Mouse (Mus musculus) 416B (cell line): ENCODE data around the gene Dram2.
"Not testable (repeated sequence)": the region's sequence is repeated elsewhere in the genome, so short reads cannot be mapped to it uniquely, and the experiment has no call there.

Source experiments
- DNase-seq: peaks from one replicate; pipeline ENCODE4 v3.0.0; 2011; ENCODE audit warnings: low read depth

Gene Dram2

DNA sequence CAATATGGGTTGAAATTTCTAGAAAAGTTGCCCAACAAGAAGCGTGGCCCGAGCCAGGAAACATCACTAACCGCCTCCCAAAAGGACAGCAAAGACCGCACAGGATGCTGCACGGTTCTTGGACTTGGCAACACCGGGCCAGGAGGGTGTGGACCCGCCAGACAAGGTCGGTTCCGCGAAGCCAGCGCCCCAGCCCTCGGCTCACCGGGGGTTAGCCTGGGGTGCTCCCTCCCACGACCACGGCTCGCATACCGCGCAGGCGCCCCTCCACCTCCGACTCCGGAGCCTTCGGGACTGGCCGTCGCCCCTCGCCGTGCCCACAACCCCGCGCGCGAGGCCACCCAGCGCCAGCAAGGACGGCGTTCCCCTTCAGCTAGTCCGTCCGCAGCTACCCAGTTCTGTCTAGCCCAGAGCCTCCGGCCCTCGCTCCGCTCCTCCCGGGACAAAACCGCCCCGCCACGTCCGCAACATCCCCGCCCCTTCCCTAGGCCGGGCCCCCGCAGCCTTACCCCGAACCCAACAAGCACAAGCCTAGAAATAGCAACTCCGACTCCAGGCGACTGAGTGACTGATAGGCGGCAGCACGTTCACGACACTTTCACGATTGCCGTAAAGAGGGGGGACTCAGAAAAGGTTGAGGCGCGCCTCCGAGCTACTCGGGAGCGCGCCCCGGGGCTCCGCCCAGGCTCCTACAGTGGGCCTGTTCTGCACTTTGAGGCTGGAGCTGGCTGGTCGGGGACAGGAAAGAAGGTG lies at the start of gene Dram2, which contains the start of gene Cept1:
Gene Dram2, plus strand, starts transcription at position 628 of the 753 bp plus-strand sequence.
Gene Cept1, minus strand, starts transcription at position 632 of the 753 bp plus-strand sequence.
- DNase-seq = peak; percentile 98

DNA sequence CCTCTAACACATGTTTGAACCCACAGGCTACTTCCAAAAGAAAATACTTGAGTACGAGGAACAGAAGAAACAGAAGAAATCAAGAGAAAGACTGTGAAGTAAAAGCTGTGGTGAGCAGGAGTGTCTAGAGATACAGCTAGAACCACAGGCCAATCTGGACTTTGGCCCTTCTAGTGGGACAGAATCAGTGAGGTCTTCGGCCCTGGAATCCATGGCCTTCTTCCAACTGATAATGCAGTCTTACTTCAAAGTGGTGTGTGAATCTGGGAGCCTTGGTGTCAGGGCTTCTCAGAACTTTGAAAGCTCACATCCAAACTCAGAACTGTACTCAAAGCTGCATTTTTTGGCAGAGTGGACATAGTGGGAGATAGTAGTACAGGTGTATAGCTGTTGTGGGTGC lies 47.1 kb upstream of the Dram2 start:
- DNase-seq = no peak

DNA sequence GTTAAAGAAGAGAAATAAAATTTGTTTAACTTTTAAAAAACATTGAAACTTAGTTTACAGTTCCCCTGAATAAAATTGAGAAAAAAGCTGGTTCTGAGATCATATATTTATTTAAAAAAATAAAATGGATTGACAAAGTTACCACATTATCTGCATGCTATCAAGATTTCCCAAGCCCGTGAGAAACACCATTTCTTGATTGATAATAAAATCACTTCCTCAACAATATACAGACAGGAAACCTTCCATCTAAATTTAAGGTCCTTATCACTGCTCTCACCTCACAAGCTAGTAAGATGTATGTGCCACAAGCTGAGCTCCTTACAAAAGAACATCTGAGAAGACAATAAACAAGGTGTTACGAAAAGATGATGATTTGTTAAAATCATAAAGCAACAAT lies 44.7 kb upstream of the Dram2 start:
- DNase-seq = no peak

- DNase-seq = no peak
Observed at GRCm38 (mm10) chr3:106510669-106511068, 36.9 kb upstream of the Dram2 start.

DNA sequence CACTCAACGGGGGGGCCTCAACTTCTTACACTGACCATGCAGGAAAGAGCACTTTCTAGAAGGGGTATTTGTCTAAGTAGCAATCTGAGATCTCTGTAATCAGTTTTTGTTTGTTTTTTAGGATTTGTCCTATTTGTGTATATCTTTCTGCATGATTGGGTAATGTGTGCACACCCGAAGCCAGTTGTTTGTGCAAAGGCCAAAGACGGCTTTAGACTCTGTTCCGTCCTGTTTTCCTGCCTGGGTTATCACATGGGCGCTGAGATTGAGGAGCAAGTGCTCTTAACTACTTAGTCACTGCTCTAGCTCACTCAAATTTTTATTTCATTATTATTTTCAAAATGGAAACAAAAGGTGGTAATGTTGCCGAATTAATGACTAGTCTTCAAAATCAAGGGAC lies 32.6 kb upstream of the Dram2 start:
- no peak for DNase-seq

DNA sequence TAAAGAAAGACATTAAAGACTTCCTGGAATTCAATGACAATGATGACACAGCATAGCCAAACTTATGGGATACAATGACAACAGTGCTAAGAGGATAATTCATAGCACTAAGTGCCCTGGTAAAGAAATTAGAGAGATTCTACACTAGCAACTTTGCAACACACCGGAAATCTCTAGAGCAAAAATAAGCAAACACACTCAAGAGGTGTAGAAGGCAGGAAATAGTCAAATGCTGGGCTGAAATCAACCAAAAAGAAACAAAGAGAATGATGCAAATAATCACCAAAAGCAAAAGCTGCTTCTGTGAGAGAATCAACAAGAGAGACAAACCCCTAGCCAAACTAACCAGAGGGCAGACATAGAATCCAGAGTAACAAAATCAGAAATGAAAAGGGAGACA lies 24.9 kb upstream of the Dram2 start:
- DNase-seq = no peak

DNA sequence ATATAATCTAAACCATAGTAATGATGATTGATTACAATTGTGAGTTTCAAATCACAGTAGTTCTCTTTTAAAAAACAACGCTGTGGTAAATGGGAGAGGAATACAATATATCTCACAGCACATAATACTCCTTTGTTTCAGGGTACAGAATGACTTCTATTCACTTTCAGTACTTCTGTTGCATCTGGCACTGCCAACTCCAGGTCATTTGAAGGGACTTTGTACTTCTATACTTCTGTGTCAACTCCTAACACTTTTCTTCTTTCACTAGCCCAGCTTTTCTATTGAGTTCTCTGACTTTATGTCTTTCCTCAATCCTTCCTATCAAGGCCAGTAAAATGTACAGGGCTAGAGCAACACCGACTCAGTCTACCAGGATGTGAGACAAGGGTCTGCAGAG lies 21.2 kb upstream of the Dram2 start:
- no peak for DNase-seq

DNA sequence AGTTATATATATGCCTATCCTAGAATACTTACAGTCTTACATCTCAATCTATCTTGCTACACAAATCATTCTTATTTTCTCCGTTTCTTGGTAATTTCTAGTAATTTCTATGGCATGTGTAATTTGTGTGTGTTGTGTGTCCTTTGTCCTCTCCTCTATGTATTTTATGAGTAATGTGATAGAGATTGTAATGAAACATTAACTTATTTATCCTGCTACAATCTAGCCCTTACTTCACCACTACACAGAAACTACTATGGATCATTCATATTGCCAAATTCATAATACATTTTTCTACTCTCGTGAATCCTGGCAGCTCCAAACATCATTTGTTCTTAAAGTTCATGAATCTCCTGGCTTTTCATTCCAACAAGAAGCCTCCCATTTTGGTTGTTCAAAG lies 19.6 kb upstream of the Dram2 start:
- no peak for DNase-seq

DNA sequence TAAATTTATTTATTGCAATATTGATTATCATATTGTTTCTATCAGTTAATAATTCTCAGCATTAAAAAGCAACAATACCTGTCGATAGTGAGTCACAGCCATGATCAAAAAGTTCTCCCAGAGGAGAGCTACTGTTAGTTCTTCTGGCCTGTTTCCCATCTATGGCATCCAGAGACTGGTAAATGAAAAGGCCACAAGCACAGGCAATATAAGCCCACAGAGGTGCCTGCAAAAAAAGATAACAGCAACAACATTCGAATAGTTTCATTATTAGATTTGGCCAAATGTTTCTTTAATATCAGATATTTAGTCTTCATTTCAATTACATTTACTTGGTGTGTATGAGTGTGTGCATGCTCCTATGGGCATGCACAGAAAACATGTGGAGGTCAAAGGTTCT lies 14.3 kb upstream of the Dram2 start:
- no peak for DNase-seq

DNA sequence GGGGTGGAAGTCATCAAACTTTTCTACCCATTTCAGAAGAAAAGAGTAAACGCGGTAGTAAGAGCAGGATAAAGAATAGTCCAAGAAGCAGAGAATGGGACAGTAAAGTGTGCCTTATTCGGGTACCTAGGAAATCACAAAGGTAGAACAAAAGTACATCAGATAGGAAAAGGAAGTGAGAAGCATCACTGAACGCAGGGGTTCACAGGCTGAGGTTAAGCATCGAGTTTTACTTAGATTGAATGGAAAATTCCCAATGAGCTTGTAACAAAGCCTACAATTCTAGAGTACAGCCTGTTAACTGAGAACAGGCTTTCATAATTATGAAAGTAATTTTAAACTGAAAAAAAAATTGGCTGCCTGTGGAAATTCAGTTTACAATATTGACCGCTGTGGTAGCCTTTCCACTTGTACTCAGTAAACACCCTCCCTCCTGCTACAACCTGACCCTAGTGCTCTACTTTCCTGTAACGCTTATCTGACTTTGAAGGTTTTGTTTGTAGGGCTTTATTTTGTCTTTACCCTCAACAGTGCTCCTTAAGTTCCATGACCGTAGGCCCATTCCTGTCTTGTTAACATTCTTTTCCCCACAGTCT lies 2.8 kb upstream of the Dram2 start:
- DNase-seq = no peak

DNA sequence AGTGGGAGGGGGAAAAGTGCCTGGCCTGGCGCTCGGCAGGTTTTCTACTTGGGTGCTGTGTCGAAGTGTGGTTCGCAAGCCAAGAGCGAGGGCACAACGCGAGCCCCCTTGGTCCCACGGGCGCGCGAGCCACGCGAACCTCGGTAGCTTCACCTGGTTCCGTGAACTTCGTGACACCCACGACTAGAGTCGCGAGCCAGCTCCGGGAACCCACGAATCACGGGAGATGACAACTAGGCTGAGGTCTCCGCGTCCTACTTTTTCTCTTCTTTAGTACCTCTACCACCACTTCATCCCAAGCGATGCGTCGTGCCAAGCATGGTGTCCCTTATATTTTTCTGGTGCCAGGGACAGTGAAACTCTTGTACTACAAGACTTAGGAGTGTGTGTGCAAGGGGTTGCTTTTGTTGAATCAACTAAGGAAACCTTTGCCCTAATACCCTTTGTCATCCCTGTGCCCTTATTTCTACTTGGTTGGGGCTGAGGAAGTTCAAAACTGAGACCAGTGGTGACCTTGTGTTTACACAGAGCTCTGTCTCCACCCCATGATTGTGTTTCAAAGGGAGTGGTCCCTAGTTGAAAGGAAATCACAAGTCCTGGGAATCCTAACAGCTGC lies 434 bp downstream of the Dram2 start:
- peak; percentile 75 for DNase-seq

DNA sequence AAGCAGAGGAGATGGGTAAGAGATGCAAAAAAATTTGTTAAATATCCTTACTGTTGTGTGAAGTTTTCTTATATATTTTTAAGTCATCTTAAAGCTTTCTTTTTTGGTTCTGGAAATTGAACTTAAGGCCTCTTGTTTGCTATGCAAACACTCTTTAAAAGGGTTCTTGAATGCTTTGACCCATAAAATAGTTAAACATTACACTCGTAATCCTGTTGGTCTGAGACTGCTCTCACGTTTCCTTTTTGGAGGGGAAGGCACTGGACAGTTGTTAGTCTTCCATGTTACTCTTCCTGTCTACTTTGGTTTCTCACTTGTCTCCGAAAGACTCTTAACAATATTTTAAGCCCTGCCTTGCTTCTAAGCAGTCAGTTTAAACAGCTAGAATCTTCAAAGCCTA lies 1.4 kb downstream of the Dram2 start:
- DNase-seq = peak; percentile 21

- no peak for DNase-seq
Observed at GRCm38 (mm10) chr3:106553411-106553810, 5.8 kb downstream of the Dram2 start.

- no peak for DNase-seq
Observed at GRCm38 (mm10) chr3:106555743-106556250, 8.2 kb downstream of the Dram2 start.

DNA sequence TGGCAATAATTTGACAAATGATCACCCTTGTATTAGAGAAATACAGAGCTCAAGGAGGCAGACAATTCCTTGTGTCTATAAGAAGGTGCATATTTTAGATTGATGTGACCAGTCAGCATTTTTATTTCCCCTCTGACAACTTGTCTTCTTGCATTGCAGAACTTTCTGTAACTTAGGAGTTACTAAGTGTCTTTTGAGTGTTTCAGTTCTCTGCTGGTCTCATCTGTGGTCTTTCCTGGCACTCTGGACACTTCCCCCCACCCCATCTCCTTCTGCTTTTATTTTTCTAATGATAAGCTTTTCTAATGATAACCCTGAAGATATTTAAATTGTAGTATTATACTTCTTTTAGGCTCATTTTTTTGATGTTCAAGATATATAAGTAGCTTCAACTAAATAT lies 10.7 kb downstream of the Dram2 start:
- no peak for DNase-seq

DNA sequence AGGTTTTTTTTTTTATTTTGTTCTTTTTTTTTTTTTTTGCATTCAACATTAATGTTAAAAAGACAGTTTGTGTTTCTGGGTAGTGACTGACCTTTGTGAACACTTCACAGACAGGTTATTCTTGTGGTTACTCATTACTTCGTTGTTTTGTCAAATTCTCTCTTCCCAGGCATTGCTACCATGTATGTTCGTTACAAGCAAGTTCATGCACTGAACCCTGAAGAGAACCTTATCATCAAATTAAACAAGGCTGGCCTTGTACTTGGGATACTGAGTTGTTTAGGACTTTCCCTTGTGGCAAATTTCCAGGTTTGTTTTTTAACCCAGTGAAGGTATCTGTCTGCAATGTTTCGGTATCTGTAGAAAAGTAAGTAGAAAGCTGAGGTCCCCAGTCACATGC lies 18.3 kb downstream of the Dram2 start:
- DNase-seq = no peak

- peak; percentile 14 for DNase-seq
Observed at GRCm38 (mm10) chr3:106573191-106573590, 25.6 kb downstream of the Dram2 start.

DNA sequence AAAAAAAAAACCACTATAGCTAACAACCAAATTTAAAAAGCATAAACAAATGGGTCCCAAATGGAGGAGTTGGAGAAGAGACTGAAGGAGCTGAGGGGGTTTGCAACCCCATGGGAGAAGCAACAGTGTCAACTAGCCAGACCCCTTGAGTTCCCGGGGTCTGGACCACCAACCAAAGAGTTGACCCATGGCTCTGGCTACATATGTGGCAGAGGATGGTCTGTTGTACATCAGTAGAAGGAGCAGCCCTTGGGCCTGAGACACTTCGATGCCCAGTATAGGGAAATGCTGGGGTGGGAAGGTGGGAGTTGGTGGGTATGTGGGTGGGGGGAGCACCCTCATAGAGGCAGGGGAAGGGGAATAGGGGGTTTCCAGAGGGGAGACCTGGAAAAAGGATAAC lies 31.7 kb downstream of the Dram2 start:
- no peak for DNase-seq

GRCm38 (mm10) chr3:106593631-106594030 lies 46.0 kb downstream of the Dram2 start:
- DNase-seq = not testable (repeated sequence)

GRCm38 (mm10) chr3:106618103-106618502 lies 70.5 kb downstream of the Dram2 start:
- DNase-seq = peak; percentile 3
